Mouse (Mus musculus): ENCODE data around the gene 0610010F05Rik.
A peak's percentile ranks its signal among the peaks of the same experiment; 100 is the strongest.

Gene 0610010F05Rik

DNA sequence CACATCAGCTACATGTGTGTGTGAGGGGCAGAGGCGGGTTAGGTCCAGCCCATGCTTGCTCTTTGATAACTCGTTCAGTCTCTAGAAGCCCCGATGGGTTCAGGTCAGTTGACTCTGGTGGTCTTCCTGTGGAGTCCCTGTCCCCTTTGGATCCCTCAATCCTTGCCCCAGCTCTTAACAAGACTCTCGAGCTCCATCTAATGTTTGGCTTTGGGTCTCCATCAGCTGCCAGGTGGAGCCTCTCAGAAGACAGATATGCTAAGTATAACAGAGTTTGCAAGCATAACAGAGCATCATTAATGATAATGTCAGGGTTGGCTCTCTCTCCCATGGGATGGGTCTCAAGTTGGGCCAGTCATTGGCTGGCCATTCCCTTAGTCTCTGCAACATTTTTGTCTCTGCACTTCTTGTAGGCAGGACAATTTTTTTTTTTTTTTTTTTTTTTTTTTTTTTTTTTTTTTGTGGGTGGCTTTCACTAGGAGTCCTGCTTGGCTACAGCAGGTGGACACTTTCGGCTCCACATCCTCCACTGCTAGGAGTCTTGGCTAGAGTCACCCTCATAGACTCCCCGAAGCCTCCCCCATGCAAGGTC, 76.3 kb downstream of the 0610010F05Rik start:
- DNase-seq, result peak in 1 of 2 experiments; percentile 5

DNA sequence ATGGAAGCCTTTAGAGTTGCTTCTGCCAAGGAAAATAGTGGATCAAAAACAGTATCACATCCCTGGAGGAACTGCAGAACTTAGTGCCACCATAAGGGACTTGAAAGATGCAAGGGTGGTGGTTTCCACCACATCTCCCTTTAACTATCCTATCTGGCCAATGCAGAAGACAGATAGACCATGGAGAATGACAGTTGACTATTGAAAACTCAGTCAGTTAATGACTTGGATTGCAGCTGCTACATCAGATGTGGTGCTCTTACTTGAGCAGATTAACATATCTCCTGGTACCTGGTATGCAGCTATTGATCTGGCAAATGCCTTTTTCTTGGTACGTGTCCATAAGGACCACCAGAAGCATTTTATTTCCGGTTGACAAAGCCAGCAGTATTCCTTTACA, 96.0 kb downstream of the 0610010F05Rik start:
- DNase-seq, result no peak

DNA sequence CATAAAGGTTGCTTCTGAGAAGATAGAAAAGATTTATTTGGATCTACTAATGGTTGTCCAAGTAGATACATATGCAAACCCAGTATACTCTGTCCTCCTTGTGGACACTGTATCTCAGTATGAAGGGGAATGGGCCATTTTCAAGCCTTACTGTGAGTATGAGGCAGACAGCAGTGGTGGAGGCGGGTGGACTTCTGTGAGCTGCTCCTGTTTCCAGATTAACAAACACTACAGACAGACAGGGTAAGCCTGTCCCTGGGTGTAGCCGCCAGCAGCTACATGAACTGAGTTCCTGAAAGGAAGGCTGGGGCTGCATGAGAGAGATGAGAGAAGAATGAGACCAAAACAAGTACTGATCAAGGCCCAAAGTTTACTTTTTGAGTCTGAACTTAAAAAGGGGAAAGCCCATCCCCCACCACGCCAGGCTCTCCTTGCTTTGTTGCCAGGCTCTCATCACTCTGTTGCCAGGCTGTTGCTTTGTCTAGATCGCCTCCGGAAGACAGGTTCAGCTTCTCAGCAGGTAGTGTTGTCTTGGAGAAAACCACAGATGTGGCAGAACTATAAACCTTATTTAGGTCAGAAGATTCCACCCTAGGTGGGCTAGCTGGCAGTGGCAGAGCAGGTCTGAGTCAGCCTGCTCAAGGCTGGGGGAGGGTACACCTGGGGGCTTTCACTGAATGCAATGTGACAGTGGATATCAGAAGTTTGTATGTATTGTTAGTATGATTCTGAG, 112.8 kb downstream of the 0610010F05Rik start, which contains the start of gene 1700093K21Rik:
TSS of gene 1700093K21Rik (minus strand) at position 683 of the 733 bp plus-strand sequence.
- no peak for DNase-seq

DNA sequence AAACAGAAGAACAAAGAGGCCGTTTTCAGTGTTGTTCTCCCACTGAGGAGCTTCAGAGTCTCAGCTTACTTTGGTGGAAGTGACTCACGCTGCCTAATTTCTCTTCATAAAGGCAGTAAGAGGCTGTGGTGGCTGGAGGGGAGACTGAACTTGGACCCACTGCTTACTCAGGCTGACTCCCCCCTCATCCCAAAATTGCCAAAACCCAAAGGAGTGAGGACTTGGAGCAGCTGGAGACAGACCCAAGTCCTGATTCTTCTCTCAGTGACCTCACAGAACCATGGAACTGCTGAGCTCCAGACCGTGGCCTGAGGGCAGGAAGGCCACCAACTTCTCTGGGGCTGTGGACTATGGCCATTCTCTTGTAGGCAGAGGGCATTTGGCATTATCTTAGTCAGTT, 114.5 kb downstream of the 0610010F05Rik start:
- peak in 1 of 2 experiments; percentile 16 for DNase-seq

DNA sequence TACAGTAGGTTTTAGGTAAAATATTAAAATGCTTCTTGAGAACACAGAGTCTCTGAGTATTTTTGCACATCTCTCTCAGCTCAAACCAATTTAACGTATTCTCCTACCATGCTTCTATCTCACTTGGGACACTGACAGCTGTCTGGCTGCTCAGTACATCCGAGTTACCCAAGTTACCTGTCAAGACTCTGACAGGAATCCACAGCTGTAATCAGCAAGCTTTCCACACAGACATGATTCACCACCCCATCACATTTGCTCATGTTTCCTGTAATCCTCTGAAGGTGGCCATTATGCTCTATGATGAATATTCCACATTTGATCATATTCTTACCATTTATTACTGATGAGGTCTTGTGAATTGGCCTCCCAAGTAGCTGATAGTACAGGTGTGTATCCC, 118.1 kb downstream of the 0610010F05Rik start:
- no peak for DNase-seq

All from kidney, postnatal 36 days (tissue).